Mouse (Mus musculus): ENCODE results near the gene Spo11. TPM values are rescaled to one million over a fixed set of nuclear protein-coding genes. Genes with fewer than 3 reads are reported as not detected.
A peak's percentile ranks its signal among the peaks of the same experiment; 100 is the strongest.

Spo11 gene
- polyA plus RNA-seq, 1 experiment from 2014 or later: 1.0 TPM

GRCm38 (mm10) chr2:172996207-172996606 lies 18.7 kb downstream of the Spo11 start:
- H3K27ac ChIP-seq: no peak overlapping the region
- H3K4me3 ChIP-seq (replicated peaks; ENCODE audit: low read length): no peak overlapping the region
- H3K4me1 ChIP-seq (replicated peaks; ENCODE audit: control insufficient read depth, insufficient read depth, low read length): peaks cover 8% of the 10 kb centered on the region
- no peak for ATAC-seq (ENCODE audit: low FRiP score)
- no peaks in the 10 kb centered on the region for H3K9me3 ChIP-seq (ENCODE audit: control insufficient read depth, low read length)
- DNase-seq (ENCODE audit: low spot score): peak; percentile 86
- no peak overlapping the region for H3K4me2 ChIP-seq (replicated peaks)
- no peaks in the 10 kb centered on the region for H3K36me3 ChIP-seq (replicated peaks; ENCODE audit: control insufficient read depth, insufficient read depth)
- no peaks in the 10 kb centered on the region for H3K27me3 ChIP-seq (ENCODE audit: control insufficient read depth, insufficient read depth, low read length)
- no peak overlapping the region for H3K9ac ChIP-seq
- WGBS: 20% methylated on average over 4 of the region's 4 CpGs

- DNase-seq (ENCODE audit: low spot score) (no peak), ATAC-seq (ENCODE audit: low FRiP score) (no peak)
- 76% methylated on average over 11 of the region's 11 CpGs for WGBS
- Histone ChIP-seq H3K27ac (no peak overlapping the region), H3K9me3 (ENCODE audit: control insufficient read depth, low read length) (no peaks in the 10 kb centered on the region), H3K4me1 (replicated peaks; ENCODE audit: control insufficient read depth, insufficient read depth, low read length) (peaks cover 15% of the 10 kb centered on the region), H3K36me3 (replicated peaks; ENCODE audit: control insufficient read depth, insufficient read depth) (peaks cover 8% of the 10 kb centered on the region), H3K4me3 (replicated peaks; ENCODE audit: low read length) (no peak overlapping the region), H3K4me2 (replicated peaks) (no peak overlapping the region), H3K9ac (no peak overlapping the region), H3K27me3 (ENCODE audit: control insufficient read depth, insufficient read depth, low read length) (no peaks in the 10 kb centered on the region)
These were observed 20.2 kb downstream of the Spo11 start for GRCm38 (mm10) chr2:172997748-172998147.

- ATAC-seq (ENCODE audit: low FRiP score) (no peak), DNase-seq (ENCODE audit: low spot score) (no peak)
- WGBS: 72% methylated on average over 7 of the region's 7 CpGs
- H3K36me3 ChIP-seq (replicated peaks; ENCODE audit: control insufficient read depth, insufficient read depth): peaks cover 15% of the 10 kb centered on the region
- H3K4me3 ChIP-seq (replicated peaks; ENCODE audit: low read length): no peak overlapping the region
- no peaks in the 10 kb centered on the region for H3K27me3 ChIP-seq (ENCODE audit: control insufficient read depth, insufficient read depth, low read length)
- peaks cover 15% of the 10 kb centered on the region for H3K4me1 ChIP-seq (replicated peaks; ENCODE audit: control insufficient read depth, insufficient read depth, low read length)
- H3K4me2 ChIP-seq (replicated peaks): no peak overlapping the region
- no peak overlapping the region for H3K9ac ChIP-seq
- no peaks in the 10 kb centered on the region for H3K9me3 ChIP-seq (ENCODE audit: control insufficient read depth, low read length)
- no peak overlapping the region for H3K27ac ChIP-seq
These were observed 21.0 kb downstream of the Spo11 start for GRCm38 (mm10) chr2:172998478-172998877.

- Histone ChIP-seq H3K4me3 (replicated peaks; ENCODE audit: low read length) (peak within 1 kb of the TSS; percentile 88), H3K4me2 (replicated peaks) (peak within 1 kb of the TSS; percentile 91), H3K27me3 (ENCODE audit: control insufficient read depth, insufficient read depth, low read length) (no peaks in the 10 kb centered on the region), H3K27ac (peak within 1 kb of the TSS; percentile 79), H3K9me3 (ENCODE audit: control insufficient read depth, low read length) (no peaks in the 10 kb centered on the region), H3K36me3 (replicated peaks; ENCODE audit: control insufficient read depth, insufficient read depth) (peaks cover 27% of the 10 kb centered on the region), H3K9ac (peak within 1 kb of the TSS; percentile 86), H3K4me1 (replicated peaks; ENCODE audit: control insufficient read depth, insufficient read depth, low read length) (peaks cover 15% of the 10 kb centered on the region)
- ATAC-seq (ENCODE audit: low FRiP score) (peak; percentile 97), DNase-seq (ENCODE audit: low spot score) (peak; percentile 100)
- under 1% methylated on average over 45 of the region's 45 CpGs for WGBS
These were observed 22.3 kb downstream of the Spo11 start, which contains the start of gene Rae1 for GRCm38 (mm10) chr2:172999630-173000284. TSS of gene Rae1 (plus strand) at chr2:173000117.

- 0% methylated on average over 42 of the region's 42 CpGs for WGBS
- H3K4me2 ChIP-seq (replicated peaks): peak overlapping the region; percentile 91
- peak overlapping the region; percentile 79 for H3K27ac ChIP-seq
- H3K27me3 ChIP-seq (ENCODE audit: control insufficient read depth, insufficient read depth, low read length): no peaks in the 10 kb centered on the region
- ATAC-seq (ENCODE audit: low FRiP score) (peak; percentile 84), DNase-seq (ENCODE audit: low spot score) (peak; percentile 30)
- H3K4me1 ChIP-seq (replicated peaks; ENCODE audit: control insufficient read depth, insufficient read depth, low read length): peaks cover 15% of the 10 kb centered on the region
- peaks cover 33% of the 10 kb centered on the region for H3K36me3 ChIP-seq (replicated peaks; ENCODE audit: control insufficient read depth, insufficient read depth)
- H3K9me3 ChIP-seq (ENCODE audit: control insufficient read depth, low read length): no peaks in the 10 kb centered on the region
- peak overlapping the region; percentile 86 for H3K9ac ChIP-seq
- H3K4me3 ChIP-seq (replicated peaks; ENCODE audit: low read length): peak overlapping the region; percentile 88
These were observed 22.8 kb downstream of the Spo11 start for GRCm38 (mm10) chr2:173000285-173000652.

GRCm38 (mm10) chr2:173000921-173001320 lies 23.4 kb downstream of the Spo11 start:
- H3K36me3 ChIP-seq (replicated peaks; ENCODE audit: control insufficient read depth, insufficient read depth): peaks cover 37% of the 10 kb centered on the region
- H3K4me3 ChIP-seq (replicated peaks; ENCODE audit: low read length): peak overlapping the region; percentile 88
- no peaks in the 10 kb centered on the region for H3K27me3 ChIP-seq (ENCODE audit: control insufficient read depth, insufficient read depth, low read length)
- H3K4me2 ChIP-seq (replicated peaks): peak overlapping the region; percentile 91
- peak overlapping the region; percentile 86 for H3K9ac ChIP-seq
- no peak overlapping the region for H3K27ac ChIP-seq
- ATAC-seq (ENCODE audit: low FRiP score) (no peak), DNase-seq (ENCODE audit: low spot score) (no peak)
- H3K9me3 ChIP-seq (ENCODE audit: control insufficient read depth, low read length): no peaks in the 10 kb centered on the region
- WGBS: 16% methylated on average over 8 of the region's 8 CpGs
- H3K4me1 ChIP-seq (replicated peaks; ENCODE audit: control insufficient read depth, insufficient read depth, low read length): peaks cover 15% of the 10 kb centered on the region

GRCm38 (mm10) chr2:173003737-173004136 lies 26.2 kb downstream of the Spo11 start:
- Histone ChIP-seq H3K4me1 (replicated peaks; ENCODE audit: control insufficient read depth, insufficient read depth, low read length) (peaks cover 15% of the 10 kb centered on the region), H3K36me3 (replicated peaks; ENCODE audit: control insufficient read depth, insufficient read depth) (peaks cover 64% of the 10 kb centered on the region), H3K27ac (no peak overlapping the region), H3K9ac (no peak overlapping the region), H3K4me3 (replicated peaks; ENCODE audit: low read length) (no peak overlapping the region), H3K9me3 (ENCODE audit: control insufficient read depth, low read length) (no peaks in the 10 kb centered on the region), H3K4me2 (replicated peaks) (no peak overlapping the region), H3K27me3 (ENCODE audit: control insufficient read depth, insufficient read depth, low read length) (no peaks in the 10 kb centered on the region)
- ATAC-seq (ENCODE audit: low FRiP score) (no peak), DNase-seq (ENCODE audit: low spot score) (no peak)
- 89% methylated on average over 8 of the region's 8 CpGs for WGBS

GRCm38 (mm10) chr2:173010220-173010717 lies 32.8 kb downstream of the Spo11 start:
- Histone ChIP-seq H3K36me3 (replicated peaks; ENCODE audit: control insufficient read depth, insufficient read depth) (peaks cover 97% of the 10 kb centered on the region), H3K4me3 (replicated peaks; ENCODE audit: low read length) (no peak overlapping the region), H3K27ac (no peak overlapping the region), H3K4me2 (replicated peaks) (no peak overlapping the region), H3K9ac (no peak overlapping the region), H3K27me3 (ENCODE audit: control insufficient read depth, insufficient read depth, low read length) (no peaks in the 10 kb centered on the region), H3K9me3 (ENCODE audit: control insufficient read depth, low read length) (no peaks in the 10 kb centered on the region), H3K4me1 (replicated peaks; ENCODE audit: control insufficient read depth, insufficient read depth, low read length) (no peaks in the 10 kb centered on the region)
- 77% methylated on average over 3 of the region's 3 CpGs for WGBS
- ATAC-seq (ENCODE audit: low FRiP score): no peak
- no peak for DNase-seq (ENCODE audit: low spot score)

GRCm38 (mm10) chr2:173011440-173011839 lies 33.9 kb downstream of the Spo11 start:
- H3K4me2 ChIP-seq (replicated peaks): no peak overlapping the region
- WGBS: 96% methylated on average over 8 of the region's 8 CpGs
- no peaks in the 10 kb centered on the region for H3K27me3 ChIP-seq (ENCODE audit: control insufficient read depth, insufficient read depth, low read length)
- no peaks in the 10 kb centered on the region for H3K4me1 ChIP-seq (replicated peaks; ENCODE audit: control insufficient read depth, insufficient read depth, low read length)
- peaks cover 98% of the 10 kb centered on the region for H3K36me3 ChIP-seq (replicated peaks; ENCODE audit: control insufficient read depth, insufficient read depth)
- ATAC-seq (ENCODE audit: low FRiP score) (no peak), DNase-seq (ENCODE audit: low spot score) (no peak)
- H3K27ac ChIP-seq: no peak overlapping the region
- H3K9me3 ChIP-seq (ENCODE audit: control insufficient read depth, low read length): no peaks in the 10 kb centered on the region
- H3K4me3 ChIP-seq (replicated peaks; ENCODE audit: low read length): no peak overlapping the region
- H3K9ac ChIP-seq: no peak overlapping the region

All from hindbrain, embryonic 14.5 days (tissue).